Mouse (Mus musculus) small intestine, adult 2 months (tissue): ENCODE results near the gene Snf8. TPM values are rescaled to one million over a fixed set of nuclear protein-coding genes. Genes with fewer than 3 reads are reported as not detected.

Experiments
- H3K27ac ChIP-seq: fragments of 200-500 bp; 2 replicates; pipeline ENCODE4 v1.5.1; 2012; ENCODE audit warnings: low read depth, low read length, control low read depth, inconsistent platforms; ENCODE audit not compliant: insufficient read depth
- H3K27me3 ChIP-seq: fragments of 200-500 bp; 2 replicates; pipeline ENCODE4 v1.6.1; 2012; ENCODE audit warnings: mild to moderate bottlenecking, moderate library complexity, low read length, inconsistent platforms; ENCODE audit not compliant: control insufficient read depth, insufficient read depth
- H3K36me3 ChIP-seq: fragments of 200-500 bp; 2 replicates; pipeline ENCODE4 v1.6.1; 2012; ENCODE audit warnings: mild to moderate bottlenecking, low read length, control low read depth, inconsistent platforms; ENCODE audit not compliant: control insufficient read depth, insufficient read depth
- H3K4me1 ChIP-seq: fragments of 200-500 bp; 2 replicates; pipeline ENCODE4 v1.6.1; 2012; ENCODE audit warnings: low read length, inconsistent platforms, mixed read lengths; ENCODE audit not compliant: control insufficient read depth, insufficient read depth, insufficient read length
- H3K4me3 ChIP-seq: fragments of 200-500 bp; 2 replicates; pipeline ENCODE4 v1.5.1; 2012; ENCODE audit warnings: low read depth, mild to moderate bottlenecking, control low read depth, inconsistent platforms, low read length, moderate library complexity
- CTCF ChIP-seq: fragments of 200-500 bp; IDR thresholded peaks from 2 replicates; pipeline ENCODE4 v1.5.1; 2012; ENCODE audit warnings: low read depth, mild to moderate bottlenecking, control low read depth, inconsistent platforms, low read length, moderate library complexity, mixed read lengths; ENCODE audit not compliant: insufficient replicate concordance, insufficient read length; ENCODE audit errors: extremely low read depth
- POLR2A ChIP-seq: fragments of 200-500 bp; IDR thresholded peaks from 2 replicates; pipeline ENCODE4 v1.6.1; 2012; ENCODE audit warnings: low read depth, mild to moderate bottlenecking, control low read depth, inconsistent platforms, low read length, moderate library complexity
- WGBS: fragments of 180-500 bp; shearing (Covaris S2); methylation state at CpG from one replicate; pipeline ENCODE4 v1.1.7; 2018; 5-methylcytosine and 5-hydroxymethylcytosine counted together
- polyA plus RNA-seq: library from polyadenylated mRNA; depleted of rRNA; stranded (reverse); fragments of >200 nt; gene quantifications from 2 replicates; pipeline ENCODE4 v1.2.3, GENCODE M21; 2012; rRNA removed

Gene Snf8
- 14.7 and 30.8 TPM in 2 replicates for polyA plus RNA-seq

- H3K27ac ChIP-seq, result peak within 1 kb of the TSS; percentile 54
- WGBS, result under 1% methylated on average over 29 of the region's 29 CpGs
- H3K27me3 ChIP-seq, result no peaks in the 10 kb centered on the region
Measured at GRCm38 (mm10) chr11:96034596-96035052, at the start of gene Snf8. TSS of gene Snf8 (plus strand) at chr11:96034885.

DNA sequence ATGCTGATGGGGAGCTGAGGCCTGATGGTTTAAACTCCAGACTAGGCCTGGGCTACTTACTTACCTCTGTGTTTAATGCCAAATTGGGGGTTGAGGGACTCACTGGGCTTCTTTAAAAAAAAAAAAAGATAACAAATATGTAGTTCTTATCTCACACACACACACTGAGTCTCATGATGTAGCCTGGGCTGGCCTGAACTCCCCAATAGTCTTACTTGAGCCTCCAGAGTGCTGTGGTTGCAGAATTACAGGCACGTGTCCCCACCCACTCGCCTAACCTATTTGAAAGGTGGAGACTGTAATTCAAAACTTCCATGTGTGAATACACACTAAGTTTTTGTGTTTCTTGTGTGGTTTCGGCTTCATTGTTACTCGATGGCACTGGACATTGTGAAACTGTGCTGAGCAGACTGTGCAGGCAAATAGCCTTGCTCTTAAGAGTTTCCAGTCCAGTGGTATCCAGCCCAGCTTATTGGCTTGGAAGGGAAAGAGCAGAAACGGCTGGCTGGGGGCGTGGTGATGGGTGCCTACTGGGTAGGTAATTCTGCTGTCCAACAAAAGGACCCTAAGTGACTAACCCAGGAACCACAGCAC is 46.7 kb upstream of the Snf8 start:
- WGBS, result 55% methylated on average over 6 of the region's 6 CpGs
- TF ChIP-seq CTCF (no peak), POLR2A (no peak)
- H3K27me3 ChIP-seq, result peaks cover 28% of the 10 kb centered on the region
- H3K4me3 ChIP-seq, result no peak overlapping the region
- H3K4me1 ChIP-seq, result no peaks in the 10 kb centered on the region
- no peak overlapping the region for H3K27ac ChIP-seq
- no peaks in the 10 kb centered on the region for H3K36me3 ChIP-seq

More at GRCm38 (mm10) chr11:96034596-96035052, at the start of gene Snf8:
- TF ChIP-seq CTCF (no peak), POLR2A (0 out of 2 replicates have a peak, but pooled peaks have one; percentile 41)
- Histone ChIP-seq H3K36me3 (peaks cover 10% of the 10 kb centered on the region), H3K4me3 (peak within 1 kb of the TSS; percentile 70), H3K4me1 (peaks cover 10% of the 10 kb centered on the region; the same call in 1 of the 2 replicates)

GRCm38 (mm10) chr11:95988533-95988932 is 46.2 kb upstream of the Snf8 start:
- Histone ChIP-seq H3K4me3 (no peak overlapping the region), H3K27me3 (peaks cover 32% of the 10 kb centered on the region), H3K27ac (no peak overlapping the region), H3K4me1 (no peaks in the 10 kb centered on the region), H3K36me3 (no peaks in the 10 kb centered on the region)
- no peak for TF ChIP-seq POLR2A
- TF ChIP-seq CTCF, result no peak
- WGBS, result 20% methylated on average over 9 of the region's 9 CpGs

GRCm38 (mm10) chr11:95989864-95990263 is 44.8 kb upstream of the Snf8 start:
- Histone ChIP-seq H3K4me3 (no peak overlapping the region), H3K4me1 (no peaks in the 10 kb centered on the region), H3K27ac (no peak overlapping the region), H3K27me3 (peaks cover 36% of the 10 kb centered on the region), H3K36me3 (no peaks in the 10 kb centered on the region)
- TF ChIP-seq POLR2A (no peak), CTCF (no peak)
- 88% methylated on average over 8 of the region's 8 CpGs for WGBS

- 88% methylated on average over 4 of the region's 4 CpGs for WGBS
- TF ChIP-seq POLR2A, result no peak
- no peak for TF ChIP-seq CTCF
- H3K27ac ChIP-seq, result no peak overlapping the region
- no peaks in the 10 kb centered on the region for H3K4me1 ChIP-seq
- no peak overlapping the region for H3K4me3 ChIP-seq
- no peaks in the 10 kb centered on the region for H3K36me3 ChIP-seq
- peaks cover 36% of the 10 kb centered on the region for H3K27me3 ChIP-seq
Measured at GRCm38 (mm10) chr11:95990431-95990830, 44.3 kb upstream of the Snf8 start.

DNA sequence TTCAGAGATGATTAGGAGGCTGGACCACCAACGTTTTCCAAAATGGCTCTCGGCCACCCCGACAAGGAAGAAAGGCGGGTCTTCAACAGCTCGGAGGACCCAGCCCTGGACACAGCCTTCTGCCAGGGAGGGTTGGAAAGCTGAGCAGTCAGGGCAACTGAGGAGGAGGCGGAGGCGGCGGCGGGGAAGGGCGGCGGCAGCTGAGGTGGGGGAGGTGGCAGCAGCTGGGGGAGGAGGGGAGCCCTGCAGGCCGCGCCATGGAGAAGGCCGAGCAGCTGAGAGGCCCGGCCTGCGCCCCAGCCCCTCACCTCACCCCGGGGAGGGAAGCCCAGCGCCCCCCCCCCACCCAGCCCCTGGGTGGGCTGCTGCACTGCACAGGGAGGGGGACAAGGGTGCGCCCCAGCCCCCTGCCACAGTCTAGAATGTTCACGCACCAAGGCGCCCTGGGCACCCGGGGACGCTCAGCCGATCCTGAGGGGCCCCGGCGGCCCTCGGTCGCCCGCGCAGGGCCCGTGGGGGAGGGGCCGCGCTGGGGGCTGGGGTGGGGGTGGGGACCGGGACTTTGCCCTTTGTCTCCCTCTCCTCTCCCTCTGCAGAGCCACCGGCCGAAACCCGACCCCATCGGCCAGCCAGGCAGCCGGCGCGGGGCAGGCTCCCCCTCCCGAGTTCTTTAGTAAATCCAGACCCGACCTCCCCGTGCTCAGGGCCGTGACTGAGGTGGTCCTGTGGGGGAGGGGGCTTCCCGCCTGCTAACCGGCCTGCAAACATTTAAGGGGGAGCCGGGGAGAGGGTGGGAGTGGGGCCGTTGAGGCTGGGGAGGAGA is 43.6 kb upstream of the Snf8 start:
- Histone ChIP-seq H3K4me3 (no peak overlapping the region), H3K27me3 (peaks cover 40% of the 10 kb centered on the region), H3K36me3 (no peaks in the 10 kb centered on the region), H3K4me1 (no peaks in the 10 kb centered on the region), H3K27ac (no peak overlapping the region)
- 18% methylated on average over 45 of the region's 49 CpGs for WGBS
- no peak for TF ChIP-seq CTCF
- no peak for TF ChIP-seq POLR2A

DNA sequence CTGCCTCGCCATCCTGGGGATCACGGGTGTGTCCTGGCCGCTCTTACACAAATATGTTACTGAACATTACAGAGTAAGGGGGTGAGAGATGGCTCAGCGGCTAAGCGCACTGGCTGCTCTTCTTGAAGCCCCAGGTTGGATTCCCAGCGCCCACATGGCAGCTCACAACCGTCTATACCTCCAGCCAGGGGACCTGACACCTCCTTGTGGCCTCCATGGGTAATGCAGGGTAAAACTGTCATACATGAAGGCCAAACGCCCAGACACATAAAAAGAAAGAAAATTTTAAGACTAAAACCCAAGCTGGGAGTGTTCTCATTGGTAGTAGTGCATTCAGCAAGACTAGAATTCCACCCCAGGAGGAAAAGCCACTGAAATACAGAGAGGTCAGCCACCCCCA is 40.5 kb upstream of the Snf8 start:
- 91% methylated on average over 8 of the region's 8 CpGs for WGBS
- peaks cover 51% of the 10 kb centered on the region for H3K27me3 ChIP-seq
- H3K27ac ChIP-seq, result no peak overlapping the region
- no peaks in the 10 kb centered on the region for H3K36me3 ChIP-seq
- H3K4me1 ChIP-seq, result no peaks in the 10 kb centered on the region
- no peak overlapping the region for H3K4me3 ChIP-seq
- no peak for TF ChIP-seq CTCF
- TF ChIP-seq POLR2A, result no peak
